Comparison of ENCODE assay signal across 8 mouse cellular contexts in the genomic region with DNA sequence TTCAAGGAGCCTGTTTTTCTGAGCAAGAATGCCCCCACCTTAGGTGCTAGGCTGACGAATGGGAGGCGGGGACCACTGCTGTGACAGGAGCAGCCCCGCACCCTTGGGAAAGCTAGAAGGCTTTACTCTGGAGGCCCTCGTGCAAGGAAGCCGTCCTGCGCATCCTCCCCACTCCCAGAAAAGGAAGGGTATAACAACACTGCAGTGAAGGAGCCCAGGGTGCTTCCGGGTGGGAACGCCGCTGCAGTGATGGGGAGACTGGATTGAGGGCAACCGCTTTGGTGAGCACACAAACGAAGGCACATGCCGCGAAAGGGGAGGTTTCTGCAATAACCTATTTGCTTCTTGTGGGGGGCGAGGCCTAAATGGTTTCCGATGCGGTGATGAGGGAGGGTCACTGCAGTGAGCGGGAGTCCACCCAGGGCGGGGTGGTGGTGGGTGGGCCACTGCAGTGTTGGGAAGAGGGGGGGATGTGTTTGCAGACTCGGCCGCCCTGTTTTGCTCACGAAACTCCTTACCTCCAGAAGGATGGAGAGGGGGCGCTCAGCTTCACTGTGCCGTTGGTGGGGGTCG. TPM values are rescaled to one million over a fixed set of nuclear protein-coding genes. Genes with fewer than 3 reads are reported as not detected.
DNase-seq lines count a peak whose midpoint lies in the region; ATAC-seq and TF ChIP-seq lines count a peak whose summit lies in the region.

Gene Vwa5b2, plus strand, starts transcription at position 106 of the 573 bp plus-strand sequence.

- no peak for ATAC-seq in lung, postnatal 0 days
- ATAC-seq in intestine, embryonic 15.5 days = peak; percentile 24
- ATAC-seq in midbrain, embryonic 12.5 days (ENCODE audit: low FRiP score, low read depth) = peak; percentile 79

- H3K9ac ChIP-seq in lung, postnatal 0 days (replicated peaks; ENCODE audit: low read depth) = no peak within 1 kb of the TSS
- peak within 1 kb of the TSS; percentile 36 for H3K9ac ChIP-seq in intestine, embryonic 15.5 days
- H3K9ac ChIP-seq in midbrain, embryonic 12.5 days (replicated peaks) = peak within 1 kb of the TSS; percentile 61

- H3K4me3 ChIP-seq in lung, postnatal 0 days (ENCODE audit: low read depth, low read length) = peak within 1 kb of the TSS; percentile 40
- peak within 1 kb of the TSS; percentile 51 for H3K4me3 ChIP-seq in intestine, embryonic 15.5 days (replicated peaks)
- H3K4me3 ChIP-seq in midbrain, embryonic 12.5 days = peak within 1 kb of the TSS; percentile 51

- H3K27ac ChIP-seq in lung, postnatal 0 days (ENCODE audit: low read length) = no peak within 1 kb of the TSS
- H3K27ac ChIP-seq in intestine, embryonic 15.5 days = no peak within 1 kb of the TSS
- H3K27ac ChIP-seq in midbrain, embryonic 12.5 days (replicated peaks) = no peak within 1 kb of the TSS

- no peaks in the 10 kb centered on the region for H3K9me3 ChIP-seq in lung, postnatal 0 days (ENCODE audit: low read length)
- H3K9me3 ChIP-seq in intestine, embryonic 15.5 days = no peaks in the 10 kb centered on the region
- no peaks in the 10 kb centered on the region for H3K9me3 ChIP-seq in midbrain, embryonic 12.5 days

- peaks cover 40% of the 10 kb centered on the region for H3K27me3 ChIP-seq in lung, postnatal 0 days (replicated peaks; ENCODE audit: insufficient read depth, low read length)
- peaks cover 40% of the 10 kb centered on the region for H3K27me3 ChIP-seq in intestine, embryonic 15.5 days (replicated peaks)
- H3K27me3 ChIP-seq in midbrain, embryonic 12.5 days = peaks cover 72% of the 10 kb centered on the region

- 1% methylated on average over 20 of the region's 24 CpGs for WGBS in lung, postnatal 0 days
- 1% methylated on average over 24 of the region's 24 CpGs for WGBS in intestine, embryonic 15.5 days
- whole genome bisulfite sequencing in midbrain, embryonic 12.5 days = 1% methylated on average over 24 of the region's 24 CpGs

- no peak for TF ChIP-seq EP300 in lung, postnatal 0 days (IDR thresholded peaks at IDR 0.05)

- H3K4me2 ChIP-seq in lung, postnatal 0 days (replicated peaks; ENCODE audit: low read depth, low read length) = peak within 1 kb of the TSS; percentile 60
- H3K4me2 ChIP-seq in intestine, embryonic 15.5 days (replicated peaks) = peak within 1 kb of the TSS; percentile 97
- peak within 1 kb of the TSS; percentile 80 for H3K4me2 ChIP-seq in midbrain, embryonic 12.5 days (replicated peaks)

- TF ChIP-seq CTCF in lung, postnatal 0 days (IDR thresholded peaks at IDR 0.05) = no peak

- DNase-seq in embryo, embryonic 10 days (ENCODE audit: low spot score) = peak; percentile 44
- no peak for DNase-seq in embryo, embryonic 9.5 days (ENCODE audit: extremely low spot score)
- no peak for DNase-seq in lung, postnatal 0 days (ENCODE audit: low spot score)
- DNase-seq in lung, adult 18-20 months = no peak
- no peak for DNase-seq in ovary, postnatal 10 days (ENCODE audit: low spot score)
- DNase-seq in T-cell, adult 2 months (ENCODE audit: low spot score) = no peak

- H3K36me3 ChIP-seq in lung, postnatal 0 days (ENCODE audit: insufficient read depth, low read length) = no peaks in the 10 kb centered on the region
- H3K36me3 ChIP-seq in intestine, embryonic 15.5 days = no peaks in the 10 kb centered on the region
- no peaks in the 10 kb centered on the region for H3K36me3 ChIP-seq in midbrain, embryonic 12.5 days

- no peaks in the 10 kb centered on the region; the same call in 1 of the 2 replicates for H3K4me1 ChIP-seq in lung, postnatal 0 days (ENCODE audit: insufficient read depth, low read depth, low read length)
- H3K4me1 ChIP-seq in intestine, embryonic 15.5 days (replicated peaks) = peaks cover 22% of the 10 kb centered on the region
- H3K4me1 ChIP-seq in midbrain, embryonic 12.5 days = peaks cover 24% of the 10 kb centered on the region

RNA-seq across cellular contexts. Expression of gene Vwa5b2, which starts in this region (rescaled TPM):
- polyA plus RNA-seq in lung, postnatal 0 days (2015; fragmentation: Nextera tagmentation; extraction: Ambion mirVana) = 0.06 and 0.12 TPM in 2 replicates
- 5.5 and 7.0 TPM in 2 replicates for polyA plus RNA-seq in intestine, embryonic 15.5 days (2015; fragmentation: Nextera tagmentation; extraction: Ambion mirVana)
- 6.0 and 7.5 TPM in 2 replicates for polyA plus RNA-seq in midbrain, embryonic 12.5 days (2016; fragmentation: Nextera tagmentation; extraction: Ambion mirVana)
